Mouse (Mus musculus) hindlimb bud, embryonic 11.5 days (tissue): ENCODE measurements around the gene Tbxas1.

Experiments
- DNase-seq: peaks from one replicate; pipeline ENCODE4 v3.0.0-alpha.2; 2012; ENCODE audit warnings: low read depth, low spot score; ENCODE audit errors: extremely low spot score

Tbxas1 gene

GRCm38 (mm10) chr6:38956641-38957040 lies 81.4 kb downstream of the Tbxas1 start:
- no peak for DNase-seq

- no peak for DNase-seq
Measured at GRCm38 (mm10) chr6:38957246-38957645, 82.0 kb downstream of the Tbxas1 start.

GRCm38 (mm10) chr6:38959502-38959901 lies 84.3 kb downstream of the Tbxas1 start:
- DNase-seq = no peak

GRCm38 (mm10) chr6:38960367-38960766 lies 85.2 kb downstream of the Tbxas1 start:
- DNase-seq = no peak

- DNase-seq = no peak
Measured at GRCm38 (mm10) chr6:38960791-38961426, 85.7 kb downstream of the Tbxas1 start.

- DNase-seq = no peak
Measured at GRCm38 (mm10) chr6:38961427-38962033, 86.3 kb downstream of the Tbxas1 start.

- DNase-seq = no peak
Measured at GRCm38 (mm10) chr6:38966839-38967238, 91.6 kb downstream of the Tbxas1 start.

GRCm38 (mm10) chr6:38967288-38967687 lies 92.1 kb downstream of the Tbxas1 start:
- DNase-seq = no peak

- DNase-seq = no peak
Measured at GRCm38 (mm10) chr6:38967988-38968387, 92.8 kb downstream of the Tbxas1 start.

GRCm38 (mm10) chr6:38969944-38970740 lies 94.9 kb downstream of the Tbxas1 start:
- DNase-seq = no peak

GRCm38 (mm10) chr6:38970759-38971158 lies 95.6 kb downstream of the Tbxas1 start:
- DNase-seq = no peak

GRCm38 (mm10) chr6:38972826-38973225 lies 97.6 kb downstream of the Tbxas1 start:
- DNase-seq = no peak

- DNase-seq = no peak
Measured at GRCm38 (mm10) chr6:38973441-38974161, 98.4 kb downstream of the Tbxas1 start.

GRCm38 (mm10) chr6:38974162-38974525 lies 98.9 kb downstream of the Tbxas1 start:
- no peak for DNase-seq

GRCm38 (mm10) chr6:38974536-38975268 lies 99.5 kb downstream of the Tbxas1 start:
- no peak for DNase-seq

GRCm38 (mm10) chr6:38975866-38976265 lies 100.7 kb downstream of the Tbxas1 start:
- no peak for DNase-seq

- DNase-seq = no peak
Measured at GRCm38 (mm10) chr6:38976355-38976754, 101.2 kb downstream of the Tbxas1 start.

- no peak for DNase-seq
Measured at GRCm38 (mm10) chr6:38980921-38981715, 105.9 kb downstream of the Tbxas1 start.

- DNase-seq = no peak
Measured at GRCm38 (mm10) chr6:38982071-38982470, 106.9 kb downstream of the Tbxas1 start.

- DNase-seq = no peak
Measured at GRCm38 (mm10) chr6:38982656-38983055, 107.5 kb downstream of the Tbxas1 start.
